Mouse (Mus musculus): ENCODE results near the gene Mrpl45.
"Not testable (repeated sequence)": the region's sequence is repeated elsewhere in the genome, so short reads cannot be mapped to it uniquely, and the experiment has no call there.

GRCm38 (mm10) chr11:97266544-97266943, 49.0 kb upstream of the Mrpl45 start:
- not testable (repeated sequence) for TF ChIP-seq CTCF (IDR thresholded peaks at IDR 0.05; ENCODE audit: low read depth, low read length); TAL1 (conservative IDR thresholded peaks at IDR 0.05; ENCODE audit: low read depth, low read length); GATA1 (IDR thresholded peaks at IDR 0.05; ENCODE audit: borderline replicate concordance, low read length)

All from G1E (cell line).